Mouse (Mus musculus): Measurements from ENCODE around the gene Msrb2.
A peak's percentile ranks its signal among the peaks of the same experiment; 100 is the strongest.

Gene Msrb2

DNA sequence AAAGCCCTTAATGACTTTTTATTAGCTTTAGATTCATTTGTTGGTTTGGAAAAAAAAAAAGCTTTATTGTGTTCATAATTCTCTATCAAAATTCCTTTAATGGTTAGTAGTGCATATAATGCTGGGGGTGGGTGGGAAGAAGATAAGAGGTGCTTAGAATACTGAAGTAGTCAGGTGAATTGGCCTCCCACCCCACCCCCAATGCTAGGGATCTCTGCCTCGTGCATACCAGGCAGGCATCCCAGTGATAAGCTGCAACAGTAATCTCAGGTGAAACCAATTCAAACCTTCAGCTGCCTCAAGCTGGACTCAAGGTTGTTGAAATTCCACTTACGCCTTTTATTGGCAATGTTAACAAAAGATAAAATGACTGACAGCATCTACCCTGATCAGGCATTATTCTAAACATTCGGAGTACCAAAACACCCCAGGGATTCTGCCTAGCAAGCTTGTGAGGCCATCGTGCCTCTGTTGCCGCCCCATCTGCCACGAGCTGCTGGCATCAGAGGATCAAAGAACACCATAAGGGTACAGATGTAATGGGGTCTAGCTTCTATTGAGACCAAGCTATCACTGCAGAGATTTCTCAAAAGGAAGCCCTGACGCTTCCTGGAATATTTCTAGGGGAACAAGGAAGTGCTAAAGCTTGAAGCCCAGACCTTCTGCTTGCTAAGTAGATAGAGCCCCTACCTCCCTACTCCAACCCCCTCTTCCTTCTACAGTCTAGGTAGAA lies 19.3 kb downstream of the Msrb2 start:
- no peak for DNase-seq (ENCODE audit: low read depth)

DNA sequence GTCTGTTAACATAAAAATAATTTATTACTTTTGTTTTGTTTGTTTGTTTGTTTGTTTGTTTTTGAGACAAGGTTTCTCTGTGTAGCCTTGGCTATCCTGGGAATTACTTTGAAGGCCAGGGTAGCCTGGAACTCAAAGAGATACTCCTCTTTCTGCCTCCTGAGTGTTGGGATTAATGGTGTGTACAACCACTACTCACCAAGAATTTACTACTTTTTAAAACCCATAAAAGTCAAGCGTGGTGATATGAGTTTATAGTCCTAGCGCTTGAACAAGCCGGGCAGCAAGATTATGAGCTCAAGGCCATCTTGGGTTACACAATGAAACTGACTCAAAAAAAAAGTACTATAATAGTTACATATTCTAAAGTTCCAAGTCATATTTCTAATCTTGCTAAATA lies 20.4 kb downstream of the Msrb2 start:
- DNase-seq (ENCODE audit: low read depth) = no peak

GRCm38 (mm10) chr2:19392793-19393192 lies 21.6 kb downstream of the Msrb2 start:
- DNase-seq (ENCODE audit: low read depth) = no peak

DNA sequence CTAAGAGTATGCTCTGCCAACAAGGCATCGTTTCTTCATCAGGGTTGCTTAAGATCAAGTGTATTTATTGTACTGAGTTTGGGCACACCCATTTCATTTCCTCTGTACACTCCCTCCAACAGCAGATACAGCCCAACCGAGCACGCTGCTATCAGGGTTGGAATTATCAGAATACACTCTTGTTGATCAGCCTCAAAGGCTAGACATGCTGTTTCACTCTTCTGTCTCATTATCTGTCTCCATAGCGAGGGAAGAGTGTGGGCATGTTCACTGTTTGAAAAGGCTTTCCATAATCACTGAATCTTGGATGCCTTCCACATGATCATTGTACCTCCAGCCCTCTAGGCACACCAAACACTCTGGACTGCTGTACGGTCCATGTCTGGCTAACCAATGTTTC lies 34.2 kb downstream of the Msrb2 start:
- DNase-seq (ENCODE audit: low read depth) = no peak

GRCm38 (mm10) chr2:19406531-19406930 lies 35.3 kb downstream of the Msrb2 start:
- no peak for DNase-seq (ENCODE audit: low read depth)

- DNase-seq (ENCODE audit: low read depth) = peak; percentile 61
These were observed 43.2 kb downstream of the Msrb2 start for GRCm38 (mm10) chr2:19414222-19414965.

- peak; percentile 87 for DNase-seq (ENCODE audit: low read depth)
These were observed 43.9 kb downstream of the Msrb2 start for GRCm38 (mm10) chr2:19415063-19415521.

DNA sequence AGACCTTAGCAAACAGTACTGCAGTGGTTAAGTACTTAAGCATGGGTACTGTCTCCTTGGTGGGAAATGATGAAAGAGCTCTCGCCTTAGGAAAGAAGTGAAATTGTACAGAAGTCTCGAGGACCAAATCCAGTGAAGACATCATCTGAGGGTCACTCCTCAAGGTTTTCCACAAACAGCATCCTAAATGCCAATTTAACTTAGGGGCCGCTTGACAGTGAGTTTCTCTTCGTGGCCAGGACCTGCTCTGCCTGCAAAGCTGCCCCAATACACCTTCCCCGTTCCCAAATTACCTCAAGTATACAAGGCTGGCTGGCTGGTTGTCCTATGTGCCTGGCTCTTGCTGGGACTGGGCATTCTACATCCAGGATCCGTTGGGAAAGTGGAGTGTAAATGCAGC lies 44.8 kb downstream of the Msrb2 start:
- DNase-seq (ENCODE audit: low read depth) = no peak

DNA sequence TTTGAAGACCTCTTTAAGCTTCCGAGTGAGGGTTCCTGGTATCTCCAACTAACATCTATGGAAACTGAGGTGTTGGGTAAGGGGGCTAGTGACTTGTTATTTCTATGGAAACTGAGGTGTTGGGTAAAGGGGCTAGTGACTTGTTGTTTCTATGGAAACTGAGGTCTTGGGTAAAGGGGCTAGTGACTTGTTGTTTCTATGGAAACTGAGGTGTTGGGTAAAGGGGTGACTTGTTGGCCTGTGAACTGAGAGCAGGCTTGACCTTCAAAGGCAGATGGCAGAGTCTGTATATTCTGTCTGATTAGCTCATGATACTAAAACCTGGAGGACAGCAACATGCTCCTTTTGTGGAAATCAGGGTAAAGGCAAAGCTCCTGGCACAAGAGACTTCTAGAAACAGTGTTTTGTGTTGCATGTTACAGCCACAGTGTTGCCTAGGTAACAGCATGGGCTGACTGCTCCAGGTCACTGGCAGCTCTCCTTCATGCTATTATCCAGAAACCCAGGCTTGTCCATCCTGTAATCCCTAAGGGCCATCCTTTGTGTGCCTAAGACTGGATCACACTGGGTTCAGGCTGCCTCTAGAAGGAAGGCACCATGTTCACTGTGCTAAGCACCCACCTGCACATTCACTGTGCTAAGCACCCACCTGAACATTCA lies 48.6 kb downstream of the Msrb2 start:
- DNase-seq (ENCODE audit: low read depth) = no peak

DNA sequence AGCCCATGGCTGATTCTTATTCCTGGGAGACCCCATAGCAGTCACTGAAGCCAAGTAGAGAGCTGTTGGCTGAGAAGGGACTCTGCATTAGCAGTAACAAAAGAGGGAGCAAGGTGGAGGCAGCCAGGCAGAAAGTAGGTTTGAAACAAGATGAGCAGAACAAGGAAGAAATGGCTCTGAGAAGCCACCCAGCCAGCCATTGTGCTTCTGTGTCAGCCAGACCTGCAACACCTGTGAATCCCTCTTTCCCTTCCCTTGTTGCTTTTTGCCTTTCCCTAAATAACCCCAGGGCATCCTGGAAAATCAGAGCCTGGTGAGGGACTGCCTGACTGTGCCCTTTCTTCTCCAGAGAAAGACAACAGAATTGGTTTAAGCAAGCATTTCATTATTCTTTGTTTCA lies 51.0 kb downstream of the Msrb2 start:
- DNase-seq (ENCODE audit: low read depth) = no peak

GRCm38 (mm10) chr2:19423086-19423485 lies 51.8 kb downstream of the Msrb2 start:
- no peak for DNase-seq (ENCODE audit: low read depth)

DNA sequence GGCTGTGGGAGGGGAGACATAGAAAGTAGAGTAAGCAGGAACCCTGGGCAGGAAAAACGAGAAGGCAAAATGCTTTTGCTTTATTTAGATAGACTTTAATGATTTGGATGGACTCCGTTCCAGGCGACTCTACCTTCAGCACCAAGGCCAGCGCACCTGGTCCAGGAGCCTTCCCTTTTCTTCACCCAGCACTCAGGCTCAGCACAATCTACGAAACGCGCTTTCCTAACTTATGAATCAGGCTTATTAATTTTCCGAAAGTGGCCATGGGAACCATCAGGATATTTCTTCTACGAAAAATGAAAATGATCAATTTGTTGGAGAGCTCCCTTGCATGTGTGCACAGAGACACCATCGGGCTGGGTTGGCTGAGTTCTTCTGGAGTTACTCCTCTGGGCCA lies 57.8 kb downstream of the Msrb2 start:
- peak; percentile 21 for DNase-seq (ENCODE audit: low read depth)

DNA sequence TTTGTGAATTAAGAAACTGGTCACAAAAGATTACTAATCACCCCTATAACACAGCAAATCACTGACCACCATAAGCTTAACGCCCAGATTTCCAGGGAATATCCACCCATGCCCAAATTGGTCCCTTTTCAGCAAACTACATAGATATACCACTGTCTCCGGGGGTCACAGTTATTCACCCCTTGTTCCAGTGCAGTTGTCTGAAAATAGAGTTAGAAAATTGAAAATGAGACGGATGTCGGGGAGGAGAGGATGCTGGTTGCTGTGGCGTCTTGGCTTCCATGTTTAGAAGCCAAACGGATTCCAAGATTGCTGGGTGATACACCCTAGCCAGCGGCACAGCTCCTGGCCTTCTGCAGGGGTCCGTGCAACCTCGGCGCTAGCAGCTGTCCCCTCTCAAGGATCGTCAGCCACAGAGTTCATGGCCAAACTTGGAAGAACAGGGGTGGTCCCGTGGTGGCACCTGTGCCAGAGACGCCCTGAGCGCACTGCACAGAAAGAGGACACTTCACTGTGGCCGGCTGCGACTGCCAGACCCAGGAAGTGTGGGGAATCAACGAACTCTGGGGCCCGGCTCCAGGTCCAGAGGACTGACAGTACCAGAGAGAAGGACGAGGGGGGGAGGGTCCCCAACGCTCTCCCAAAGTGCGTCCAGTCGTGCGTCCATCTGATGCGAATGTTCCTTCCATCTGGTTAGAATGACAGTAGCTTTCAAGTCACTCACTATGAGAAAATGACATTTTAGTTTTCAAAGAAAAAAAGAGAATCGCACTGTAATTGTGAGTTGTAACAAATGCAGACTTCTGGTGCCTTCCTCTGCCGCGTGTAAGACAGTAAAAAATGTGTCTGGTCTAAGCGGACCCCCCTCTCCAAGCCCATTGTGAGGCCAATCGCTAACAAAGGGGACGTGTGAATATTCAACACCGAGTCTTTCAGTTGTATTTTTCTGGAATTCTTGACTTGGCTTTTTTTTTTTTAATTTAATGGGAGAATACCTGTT lies 58.8 kb downstream of the Msrb2 start:
- no peak for DNase-seq (ENCODE audit: low read depth)

GRCm38 (mm10) chr2:19430746-19431145 lies 59.5 kb downstream of the Msrb2 start:
- no peak for DNase-seq (ENCODE audit: low read depth)

- DNase-seq (ENCODE audit: low read depth) = no peak
These were observed 59.9 kb downstream of the Msrb2 start for GRCm38 (mm10) chr2:19431186-19431585.

- no peak for DNase-seq (ENCODE audit: low read depth)
These were observed 60.5 kb downstream of the Msrb2 start for GRCm38 (mm10) chr2:19431614-19432323.

- no peak for DNase-seq (ENCODE audit: low read depth)
These were observed 73.1 kb downstream of the Msrb2 start for GRCm38 (mm10) chr2:19444346-19444745.
